Mouse (Mus musculus): ENCODE data around the gene Large1.
A peak's percentile ranks its signal among the peaks of the same experiment; 100 is the strongest.

DNA sequence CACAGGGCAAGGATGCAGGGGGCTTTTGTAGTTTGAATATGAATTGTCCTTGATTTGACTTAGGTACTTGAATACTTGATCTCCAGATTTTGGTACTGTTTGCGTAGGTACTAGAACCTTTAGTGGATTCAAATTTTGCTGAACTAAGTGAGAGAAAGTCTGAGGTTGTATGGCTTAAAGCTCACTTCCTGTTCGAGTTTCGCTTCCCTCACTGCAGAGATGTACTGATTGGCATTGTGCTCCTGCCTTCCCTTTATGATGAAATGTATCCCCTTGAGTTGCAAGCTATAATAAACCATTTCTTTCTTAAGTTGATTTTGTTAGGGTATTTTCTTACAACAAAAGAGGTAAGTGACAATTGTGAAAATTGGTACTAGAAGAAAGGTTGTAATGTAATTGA, 253.8 kb downstream of the Large1 start:
- TF ChIP-seq POLR2A (IDR thresholded peaks at IDR 0.05; ENCODE audit: low read depth, low read length) (no peak), CTCF (conservative IDR thresholded peaks at IDR 0.05 in 1 of 2, IDR thresholded peaks at IDR 0.05 in 1 of 2; ENCODE audit: low read depth in 2 of 2, low read length in 2 of 2) (no peak), HCFC1 (IDR thresholded peaks at IDR 0.05; ENCODE audit: low read depth, low read length) (no peak), EP300 (IDR thresholded peaks at IDR 0.05; ENCODE audit: low read length) (peak; percentile 35; the same call in 1 of the 2 replicates), MAZ (IDR thresholded peaks at IDR 0.05; ENCODE audit: low read depth, low read length) (no peak), UBTF (IDR thresholded peaks at IDR 0.05; ENCODE audit: low read depth, low read length) (no peak), ZKSCAN1 (IDR thresholded peaks at IDR 0.05; ENCODE audit: borderline replicate concordance, low read depth, low read length) (no peak), GABPA (IDR thresholded peaks at IDR 0.05; ENCODE audit: insufficient replicate concordance, low read depth, low read length) (no peak), POLR2AphosphoS2 (IDR thresholded peaks at IDR 0.05; ENCODE audit: low read depth, low read length) (no peak), SIN3A (IDR thresholded peaks at IDR 0.05; ENCODE audit: low read length) (no peak), E2F4 (IDR thresholded peaks at IDR 0.05; ENCODE audit: insufficient replicate concordance, low read depth, low read length) (no peak), MXI1 (IDR thresholded peaks at IDR 0.05; ENCODE audit: low read depth, low read length) (no peak), TBP (conservative IDR thresholded peaks at IDR 0.05; ENCODE audit: low read depth, low read length) (no peak), ZMIZ1 (IDR thresholded peaks at IDR 0.05; ENCODE audit: low read depth, low read length) (no peak)

All from CH12.LX (cell line).